Mouse (Mus musculus) layer of hippocampus, adult 9-11 months (tissue): ENCODE measurements around the gene Ndufb7.
"Not testable (repeated sequence)": the region's sequence is repeated elsewhere in the genome, so short reads cannot be mapped to it uniquely, and the experiment has no call there.

ENCODE experiments used
- DNase-seq: peaks from one replicate; pipeline ENCODE4 v3.0.0; 2022

Ndufb7 gene

DNA sequence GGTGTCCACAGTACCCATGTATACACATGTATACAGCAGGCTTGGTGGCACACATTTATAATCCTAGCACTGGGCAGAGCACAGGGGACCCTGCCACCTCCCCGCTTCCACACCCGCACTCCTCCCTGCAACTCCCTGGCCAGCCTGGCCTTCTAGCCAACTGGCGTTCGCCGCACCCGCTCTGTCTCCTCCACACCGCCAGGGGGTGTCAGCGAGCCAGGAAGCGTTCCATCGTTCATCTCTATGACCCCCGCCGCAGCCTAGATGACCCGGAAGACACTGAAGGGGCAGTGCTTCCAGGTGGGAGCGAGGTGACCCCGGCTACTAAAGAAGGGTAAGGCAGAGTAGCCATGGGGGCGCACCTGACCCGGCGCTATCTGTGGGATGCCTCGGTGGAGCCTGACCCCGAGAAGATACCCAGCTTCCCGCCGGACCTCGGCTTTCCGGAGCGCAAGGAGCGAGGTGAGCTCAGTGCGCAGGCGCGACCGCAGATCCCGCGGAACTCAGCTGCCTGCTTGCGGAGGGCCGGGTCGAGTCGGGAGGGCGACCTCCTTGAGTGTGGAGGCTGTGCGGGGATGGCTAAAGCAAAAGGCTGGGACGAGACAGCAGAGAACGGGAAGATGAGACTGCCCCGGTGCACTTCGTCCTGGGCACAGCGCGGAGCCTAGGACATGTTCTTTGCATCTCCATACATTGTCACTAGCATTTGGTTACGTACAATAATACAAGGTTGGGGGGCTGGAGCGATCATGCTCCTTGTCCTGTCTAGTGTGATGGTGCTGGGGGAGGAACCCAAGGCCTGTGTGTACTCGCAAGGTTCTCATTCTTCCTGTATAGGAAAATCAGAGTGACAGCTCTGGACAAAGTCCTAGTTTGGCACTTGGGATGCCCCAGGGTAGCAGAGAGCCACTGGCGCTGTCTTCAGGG lies at the start of gene Ndufb7:
Gene Ndufb7 (plus strand): TSS at position 203 of the 927 bp plus-strand sequence.
- DNase-seq = peak; percentile 95

DNA sequence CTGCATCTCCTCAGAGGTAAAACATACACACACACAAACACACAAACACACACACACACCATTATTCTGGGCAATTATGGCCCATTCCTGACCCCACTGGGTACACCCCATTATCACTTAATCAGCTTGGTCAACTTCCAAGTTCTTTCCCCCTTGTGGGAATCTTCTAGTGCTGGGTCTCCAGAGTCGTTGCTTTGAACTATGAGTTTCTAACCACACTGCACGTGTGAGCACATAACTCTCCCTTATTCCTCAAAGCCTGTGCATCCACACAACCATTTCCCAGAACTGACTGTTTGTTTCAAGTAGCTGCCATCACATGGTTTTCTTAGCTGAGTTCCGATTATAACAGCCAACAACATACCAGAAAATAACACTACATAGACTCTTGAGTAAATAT lies 46.0 kb upstream of the Ndufb7 start:
- DNase-seq = no peak

DNA sequence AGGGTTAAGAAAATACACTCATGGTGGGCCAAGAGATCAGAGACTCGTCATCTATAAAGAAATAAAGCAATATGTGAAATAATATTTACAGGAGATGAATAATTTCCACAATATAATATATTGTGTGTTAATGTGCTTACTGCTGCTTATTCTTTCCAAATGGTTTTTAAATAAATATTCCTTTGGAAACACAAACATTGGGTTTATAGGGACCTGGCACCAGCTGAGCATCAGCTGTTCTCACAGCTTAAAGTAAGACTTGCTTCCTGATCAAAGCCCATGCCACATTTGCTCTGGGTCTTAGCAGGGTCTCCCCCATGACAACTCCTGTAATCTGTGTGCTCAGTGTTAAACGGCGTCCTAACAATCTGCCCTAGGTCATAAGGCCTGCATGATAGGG lies 45.6 kb upstream of the Ndufb7 start:
- DNase-seq = not testable (repeated sequence)

DNA sequence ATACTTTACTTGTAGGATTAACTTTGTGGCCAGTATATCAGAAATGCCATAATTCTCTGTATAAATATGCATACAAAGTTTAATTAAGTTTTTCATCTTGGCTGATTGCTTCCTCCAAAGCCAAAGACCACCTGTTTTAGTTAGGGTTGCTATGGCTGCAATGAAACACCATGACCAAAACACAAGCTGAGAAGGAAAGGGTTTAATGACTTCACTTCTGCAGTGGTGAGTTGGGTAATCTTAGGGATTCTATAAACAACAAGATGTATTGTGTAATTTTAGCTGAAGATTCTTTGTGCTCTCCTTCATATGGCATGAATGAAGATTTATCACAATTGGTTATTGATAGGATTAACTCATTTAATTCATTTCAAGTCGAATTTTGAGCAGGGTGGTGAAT lies 45.2 kb upstream of the Ndufb7 start:
- DNase-seq = no peak

DNA sequence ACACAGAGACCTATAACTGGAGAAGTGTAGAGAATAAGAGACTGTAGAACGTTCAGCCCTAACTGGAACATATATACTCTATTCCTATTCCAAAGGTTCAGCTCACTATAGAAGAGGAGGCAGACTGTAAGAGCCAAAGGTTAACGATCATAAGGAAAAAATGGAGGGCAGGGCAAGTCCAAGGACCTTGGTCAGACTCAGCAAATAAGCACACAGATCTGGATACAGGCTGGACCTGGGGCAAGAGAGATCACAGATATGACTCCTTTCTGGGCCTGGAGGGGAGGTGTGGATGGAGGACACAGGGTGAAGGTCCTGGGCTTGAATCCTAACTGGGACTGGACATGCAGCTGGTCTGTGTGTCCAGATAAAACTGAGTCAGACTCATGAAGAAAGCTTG lies 31.7 kb upstream of the Ndufb7 start:
- DNase-seq = no peak

DNA sequence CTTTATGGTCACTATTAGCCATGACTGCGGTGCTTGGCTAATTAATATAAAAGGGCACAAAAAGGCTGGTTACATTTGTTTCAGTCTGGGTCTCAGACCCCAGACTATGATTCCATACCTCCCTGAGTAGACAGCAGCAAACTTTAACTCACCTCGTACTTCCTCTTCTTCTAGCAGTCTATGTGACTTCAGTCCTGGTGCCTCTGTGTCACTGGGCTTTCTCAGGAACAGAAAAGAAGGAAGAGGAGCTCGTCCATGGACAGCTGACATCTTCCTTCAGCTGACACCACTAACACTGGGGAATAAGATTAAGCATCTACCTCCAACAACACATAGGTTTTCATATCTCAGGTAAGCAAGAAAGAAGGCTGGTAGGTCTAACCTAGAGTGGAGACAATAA lies 30.7 kb upstream of the Ndufb7 start, which contains the start of gene Olfr370:
Gene Olfr370 (plus strand): TSS at position 45 of the 400 bp plus-strand sequence.
- no peak for DNase-seq

DNA sequence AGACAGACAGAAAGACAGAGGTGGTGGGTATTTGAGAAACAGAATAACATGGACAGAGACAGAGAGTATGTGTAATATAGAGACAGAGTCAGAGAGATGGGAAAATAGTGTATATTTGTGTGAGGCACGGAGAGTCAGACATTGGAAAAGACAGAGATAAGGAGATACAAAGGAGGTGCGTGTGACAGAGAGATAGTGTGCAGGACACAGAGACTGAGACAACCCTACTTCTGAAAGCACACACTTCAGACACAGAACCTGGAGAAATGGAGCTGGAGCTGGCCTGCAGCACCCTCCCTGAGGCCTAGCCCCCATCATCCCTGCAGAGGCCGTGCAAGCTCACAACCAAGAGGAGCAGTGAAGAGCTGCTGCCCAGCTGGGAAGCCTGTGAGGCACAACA lies 3.8 kb upstream of the Ndufb7 start:
- DNase-seq = no peak

DNA sequence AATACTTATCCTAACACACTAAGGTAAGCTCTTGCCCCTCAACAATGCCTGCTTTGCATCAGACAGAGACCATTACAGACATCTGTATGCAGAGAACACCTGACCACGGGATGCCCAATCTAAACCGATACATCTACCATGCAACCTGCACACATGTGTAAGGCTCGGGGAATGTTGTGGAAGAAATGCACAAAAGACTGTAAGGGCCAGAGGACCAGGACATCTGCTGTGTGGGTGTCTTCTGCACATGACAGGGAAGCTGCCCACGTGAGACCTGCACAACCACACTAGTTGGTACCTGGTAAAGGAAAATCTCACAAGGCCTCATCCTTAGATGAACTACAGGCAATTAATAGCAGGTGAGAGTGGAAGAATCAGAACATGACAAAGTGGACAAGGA lies 3.2 kb upstream of the Ndufb7 start:
- DNase-seq = no peak

DNA sequence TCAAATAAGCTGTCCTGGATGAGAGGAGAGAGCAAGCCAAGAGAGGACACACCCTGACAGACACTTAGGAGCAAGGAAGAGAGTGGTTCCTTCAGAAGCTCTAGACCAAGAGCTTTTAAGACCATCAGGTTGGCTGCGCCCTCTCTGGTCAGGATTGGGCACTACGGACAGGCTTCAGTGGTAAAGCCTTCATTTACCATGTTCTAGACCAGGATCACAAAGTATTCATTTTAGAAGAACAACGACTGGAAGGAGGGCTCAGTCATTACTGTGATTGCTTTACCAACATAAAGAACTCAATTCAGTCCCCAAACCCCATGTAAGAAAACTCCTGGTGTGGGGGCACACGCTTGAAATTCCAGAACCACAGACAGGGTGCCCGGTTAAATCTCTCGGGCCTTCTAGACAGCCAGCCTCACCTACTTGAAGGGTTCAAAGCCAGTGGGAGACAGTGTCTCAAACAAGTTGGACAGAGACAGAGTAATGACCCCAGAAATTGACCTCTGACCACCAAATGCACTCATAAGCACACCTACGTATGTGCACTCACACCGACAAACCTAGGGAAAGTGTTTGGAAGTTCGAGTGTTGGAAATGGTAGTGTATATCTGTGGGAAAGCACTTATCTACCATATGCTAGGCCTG lies 618 bp upstream of the Ndufb7 start:
- DNase-seq = peak; percentile 14

DNA sequence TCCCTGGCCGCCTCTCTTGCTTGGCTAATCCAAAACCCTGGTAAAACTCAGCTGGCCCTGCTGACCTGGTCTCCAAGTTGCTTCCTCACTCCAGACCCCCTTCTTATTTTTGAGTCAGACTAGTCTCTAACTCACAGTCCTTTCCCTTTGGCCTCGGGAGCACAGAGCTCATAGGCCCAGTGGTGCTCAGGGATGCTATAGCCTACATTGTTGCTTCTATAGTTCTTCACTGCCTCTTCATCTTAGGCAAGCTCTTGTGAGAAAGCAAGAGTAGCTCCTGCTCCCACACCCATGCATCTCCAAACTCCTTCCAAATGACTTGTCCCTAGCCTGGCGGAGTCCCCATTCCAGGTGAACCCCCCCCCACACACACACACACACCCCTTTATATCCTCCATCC lies 1.2 kb downstream of the Ndufb7 start:
- peak; percentile 9 for DNase-seq

DNA sequence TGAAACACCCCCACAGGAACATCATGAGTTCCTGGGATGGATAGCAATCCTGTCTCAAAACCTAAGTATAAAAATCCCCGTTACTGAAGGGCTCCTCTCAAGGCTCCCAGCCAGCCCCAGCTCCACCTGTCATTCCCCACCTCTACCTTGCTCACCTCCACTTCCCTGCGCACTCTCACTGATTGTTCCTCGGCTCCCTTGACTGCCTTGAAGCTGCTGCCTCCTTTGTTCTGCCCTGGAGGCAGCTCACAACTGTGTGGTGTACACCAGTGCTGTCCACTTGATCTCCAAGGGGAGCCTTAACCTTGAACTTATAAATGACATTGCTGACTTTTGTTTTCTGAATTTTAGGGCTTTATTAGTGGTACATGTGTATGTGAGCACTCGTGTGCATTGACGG lies 1.7 kb downstream of the Ndufb7 start:
- no peak for DNase-seq

DNA sequence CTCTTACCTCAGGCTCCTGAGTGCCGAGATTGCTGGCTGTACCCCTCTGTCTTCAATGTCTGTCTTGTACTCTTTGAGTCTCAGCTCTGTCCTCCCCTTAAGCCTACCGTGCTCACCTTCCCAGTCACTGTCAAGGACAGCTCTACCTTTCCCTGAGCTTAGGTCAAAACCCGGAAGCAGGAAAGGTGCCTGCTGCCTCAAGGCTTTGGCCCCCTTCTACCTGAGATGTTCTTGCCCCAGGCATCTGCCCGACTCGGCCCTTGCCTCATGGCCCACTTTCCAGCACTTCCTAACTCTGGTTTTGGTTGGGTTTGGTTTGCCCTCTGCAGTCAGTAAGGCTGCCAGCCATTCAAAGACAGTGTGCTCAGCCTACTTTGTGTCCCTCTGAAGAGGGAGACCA lies 2.3 kb downstream of the Ndufb7 start:
- DNase-seq = no peak

DNA sequence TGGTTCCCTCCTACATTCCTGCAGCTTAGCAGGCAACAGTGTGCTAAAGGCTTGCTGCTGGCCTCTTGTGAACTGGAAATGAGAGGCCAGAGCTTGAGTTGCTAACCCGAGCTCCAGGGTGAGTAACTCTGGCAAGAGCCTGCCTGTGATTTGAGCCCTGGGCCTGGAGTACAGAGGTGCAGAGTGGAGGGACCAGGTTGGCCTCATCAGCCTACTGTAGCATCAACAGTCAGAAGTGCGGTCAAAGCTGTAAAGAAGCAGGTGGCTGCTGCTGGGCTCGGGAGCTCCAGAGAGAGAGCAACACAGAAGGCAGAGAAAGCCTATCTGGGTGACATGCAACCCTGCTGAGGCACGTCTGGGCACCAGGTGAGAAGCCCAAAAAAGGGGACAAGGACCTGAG lies 2.7 kb downstream of the Ndufb7 start:
- DNase-seq = no peak

DNA sequence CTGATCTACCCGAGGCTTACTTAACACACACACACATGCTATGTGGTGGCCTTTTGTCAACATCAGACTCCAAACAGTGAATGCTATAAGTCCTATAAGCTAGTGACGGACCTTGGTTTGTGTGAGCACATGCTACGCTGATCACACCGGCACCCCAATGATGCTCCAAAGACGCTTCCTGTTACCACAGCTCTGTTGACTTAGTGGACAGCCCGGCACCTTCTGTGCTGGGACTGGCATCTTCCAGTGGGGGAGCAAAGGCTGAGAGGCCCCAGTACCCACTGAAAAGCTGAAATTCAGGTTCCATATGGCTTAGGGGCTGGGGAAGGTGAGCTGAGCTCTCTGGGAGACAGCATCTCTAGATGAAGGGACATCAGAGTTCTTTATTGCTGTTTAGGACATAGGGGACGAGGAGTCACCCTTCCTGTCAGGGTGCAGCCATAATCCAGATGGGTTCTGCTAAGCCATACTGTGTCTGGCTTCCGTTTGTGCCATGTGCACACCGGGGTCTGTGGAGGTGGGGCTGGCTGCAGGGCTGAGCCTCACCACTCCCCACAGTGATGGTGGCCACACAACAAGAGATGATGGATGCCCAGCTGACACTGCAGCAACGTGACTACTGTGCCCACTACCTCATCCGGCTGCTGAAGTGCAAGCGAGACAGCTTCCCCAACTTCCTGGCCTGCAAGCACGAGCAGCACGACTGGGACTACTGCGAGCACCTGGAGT lies 4.0 kb downstream of the Ndufb7 start:
- DNase-seq = peak; percentile 10

DNA sequence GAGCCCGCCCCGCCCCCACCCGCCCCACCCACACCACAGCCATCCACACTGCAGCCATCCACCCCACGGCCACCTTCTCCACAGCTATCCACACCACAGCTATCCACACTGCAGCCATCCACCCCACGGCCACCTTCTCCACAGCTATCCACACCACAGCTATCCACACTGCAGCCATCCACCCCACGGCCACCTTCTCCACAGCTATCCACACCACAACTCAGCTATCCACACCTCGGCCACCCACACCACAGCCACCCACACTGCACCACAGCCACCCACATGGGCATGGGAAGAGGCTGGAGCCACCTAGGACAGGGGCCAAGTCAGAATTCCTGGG lies 4.5 kb downstream of the Ndufb7 start:
- not testable (repeated sequence) for DNase-seq

DNA sequence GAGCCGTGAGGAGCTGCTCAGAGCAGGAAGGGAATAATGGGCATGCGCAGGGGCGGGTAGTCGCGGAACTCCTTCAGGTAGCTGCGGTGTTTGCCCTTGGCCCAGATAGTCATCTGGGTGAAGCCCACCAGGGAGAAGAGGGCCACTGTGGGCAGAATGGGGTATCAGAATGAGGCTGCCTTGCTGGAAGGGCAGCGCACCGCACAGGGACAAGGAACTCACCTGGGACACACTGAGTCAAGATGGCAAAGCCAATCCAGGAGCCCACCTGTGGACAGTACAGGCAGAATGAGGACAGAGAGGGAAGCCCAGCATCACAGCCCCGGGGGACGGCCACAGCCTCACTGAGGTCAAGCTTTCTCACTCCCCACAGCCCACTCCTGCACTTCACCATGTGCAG lies 5.3 kb downstream of the Ndufb7 start:
- peak; percentile 7 for DNase-seq

DNA sequence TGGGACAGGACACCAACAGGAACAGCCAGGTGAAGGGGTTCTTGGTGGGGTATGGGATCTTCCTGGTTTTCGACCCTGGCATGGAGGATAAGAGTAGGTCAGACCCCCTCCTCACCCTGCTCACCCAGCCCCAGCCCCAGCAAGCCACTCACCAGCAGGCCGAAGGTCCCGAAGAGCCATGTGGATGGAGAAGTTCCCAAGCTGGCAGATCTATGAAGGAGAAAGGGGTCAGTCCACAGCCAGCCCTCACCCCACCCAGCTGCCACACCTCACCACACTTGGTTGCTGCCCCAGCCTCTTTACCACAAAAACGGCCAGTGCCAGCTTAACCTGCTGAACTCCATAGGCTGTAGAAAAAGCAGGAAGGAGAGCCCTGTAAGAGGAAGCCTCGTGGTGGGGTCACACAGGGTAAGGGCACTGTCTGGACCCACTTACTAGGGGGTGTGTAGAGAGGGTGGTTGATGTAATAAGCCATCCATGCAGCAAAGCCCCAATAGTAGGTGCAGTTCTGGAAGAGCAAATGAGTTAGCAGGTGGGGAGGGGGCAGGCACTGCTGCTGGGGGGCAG lies 5.9 kb downstream of the Ndufb7 start:
- peak; percentile 5 for DNase-seq

DNA sequence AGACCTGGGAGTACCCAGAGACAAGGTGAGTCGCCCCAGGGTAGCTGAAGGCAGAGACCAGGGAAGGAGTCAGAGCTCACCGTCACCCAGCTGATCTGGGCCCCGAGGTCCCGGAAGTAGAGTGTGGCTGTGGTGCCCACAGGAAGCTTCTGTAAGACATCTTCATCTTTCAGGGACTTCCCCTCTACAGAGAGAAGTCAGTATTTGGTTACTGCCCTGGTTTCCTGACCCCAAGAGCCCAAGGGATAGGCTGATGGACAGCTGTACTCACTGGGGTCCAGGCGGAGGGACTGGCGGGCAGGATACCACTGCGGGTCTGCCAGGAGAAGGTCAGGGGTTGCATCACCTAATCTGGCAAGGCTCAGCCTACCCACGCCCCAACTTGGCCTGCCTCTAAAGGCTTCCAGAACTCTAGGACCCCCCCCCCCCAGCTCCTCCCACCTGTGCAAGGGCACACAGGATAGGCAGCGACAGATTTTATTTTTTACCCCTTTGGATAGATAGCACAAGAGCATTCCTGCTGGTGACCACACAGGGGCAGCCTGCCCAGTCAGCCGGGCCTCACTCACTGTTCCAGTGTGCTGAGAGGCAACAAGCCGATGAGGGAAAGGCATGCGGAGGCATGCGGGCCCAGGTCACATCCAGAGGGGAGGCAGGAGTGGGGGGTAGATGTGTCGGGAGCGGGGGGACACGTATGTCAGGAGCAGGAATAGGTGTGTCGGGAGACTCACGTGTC lies 6.8 kb downstream of the Ndufb7 start:
- peak; percentile 10 for DNase-seq

DNA sequence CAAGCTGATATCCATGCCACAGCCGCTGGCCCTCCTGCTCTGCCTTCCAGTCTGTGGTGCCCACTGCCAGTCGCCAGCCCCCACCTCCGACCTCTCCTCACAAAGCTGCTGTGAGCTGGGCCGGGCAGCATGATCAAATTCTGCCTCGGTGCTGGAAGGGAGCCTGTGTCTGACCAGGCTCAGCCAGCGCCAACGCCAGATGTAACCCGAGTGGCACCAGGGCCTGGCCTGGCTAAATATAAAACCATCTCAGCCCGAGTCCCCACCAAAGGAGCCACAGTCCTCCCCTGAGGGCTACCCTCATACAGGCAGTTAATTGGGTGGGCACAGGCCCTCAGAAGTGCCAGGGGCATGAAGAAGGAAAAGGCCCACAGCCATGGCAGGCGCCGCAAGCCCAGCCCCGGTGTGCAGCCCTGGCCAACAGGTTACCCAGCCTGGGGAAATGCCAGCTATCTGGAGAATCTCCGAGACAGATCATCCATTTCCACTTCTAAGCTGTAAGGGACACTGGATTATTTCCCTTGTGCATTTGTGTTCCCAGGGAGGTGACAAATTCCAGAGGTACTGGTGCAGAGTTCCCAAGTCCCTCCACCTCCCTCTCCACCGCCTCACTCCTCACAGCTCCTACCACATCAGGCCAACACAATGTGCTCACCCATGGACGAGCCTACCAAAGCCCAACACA lies 8.3 kb downstream of the Ndufb7 start:
- peak; percentile 19 for DNase-seq

DNA sequence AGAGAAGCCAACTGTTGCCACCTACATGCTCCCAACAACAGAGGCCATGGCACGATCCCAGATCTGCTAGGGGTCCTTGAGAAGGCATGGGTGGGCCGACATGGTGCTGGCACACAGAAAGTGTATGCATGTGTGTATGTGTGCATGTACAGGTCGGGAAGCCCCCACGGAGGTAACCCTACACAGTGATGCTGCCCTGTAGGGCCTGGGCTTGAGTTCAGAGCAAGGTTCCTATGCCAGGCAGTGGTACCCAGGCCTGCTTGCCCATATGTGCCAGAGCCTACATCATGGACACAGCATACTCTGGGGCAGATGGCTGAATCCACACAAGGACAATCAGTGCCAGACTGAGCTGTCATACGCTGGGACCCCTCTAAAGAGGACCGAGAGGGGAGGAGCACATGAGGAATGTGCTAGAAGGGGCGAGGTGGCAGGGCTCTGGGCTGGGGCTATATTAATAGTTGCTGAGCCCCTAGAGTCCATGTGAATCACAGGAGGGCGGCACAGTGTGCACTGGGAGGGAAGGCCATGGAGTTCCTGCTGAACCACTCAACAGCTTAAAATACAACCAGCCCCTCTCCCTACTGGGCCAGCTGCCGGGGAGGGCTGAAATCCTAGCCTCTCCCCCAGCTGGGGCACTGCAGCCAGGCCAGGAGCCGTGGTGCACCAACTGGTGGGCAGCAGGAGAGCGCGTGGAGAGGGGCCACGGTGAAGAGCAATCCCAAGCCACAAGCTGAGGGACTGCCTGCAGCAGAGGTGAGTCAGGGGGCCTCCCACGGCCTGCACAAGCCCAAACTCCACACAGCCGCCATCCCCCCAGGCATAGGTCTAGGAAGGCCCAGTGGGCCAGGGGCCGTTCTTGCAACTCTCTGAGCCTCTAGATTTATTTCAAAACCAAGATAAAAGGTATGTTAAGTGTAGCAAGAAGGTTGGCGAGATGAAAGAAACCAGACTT lies 9.4 kb downstream of the Ndufb7 start:
- DNase-seq = no peak

DNA sequence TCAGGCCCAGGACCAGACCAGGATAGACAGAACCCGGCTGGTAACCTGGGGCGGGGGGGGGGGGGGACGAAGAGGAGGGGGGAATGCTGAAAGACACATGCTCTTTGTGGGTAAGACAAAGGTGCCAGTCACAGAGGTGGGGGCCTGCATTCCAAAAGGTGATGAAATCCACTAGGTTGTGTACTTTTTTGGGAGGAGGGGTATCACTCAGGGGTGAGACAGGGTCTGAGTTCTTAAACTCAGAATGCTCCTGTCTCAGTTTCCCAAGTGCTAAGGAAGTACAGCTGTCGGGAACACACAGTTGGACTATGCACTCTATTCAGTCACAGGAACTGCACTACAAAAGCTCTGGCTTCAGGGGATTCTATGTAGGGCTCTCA lies 10.0 kb downstream of the Ndufb7 start:
- no peak for DNase-seq
